Mouse (Mus musculus) forebrain, embryonic 16.5 days (tissue): Measurements from ENCODE around the gene Kdm5b. TPM values are rescaled to one million over a fixed set of nuclear protein-coding genes. Genes with fewer than 3 reads are reported as not detected.
"Not testable (repeated sequence)": the region's sequence is repeated elsewhere in the genome, so short reads cannot be mapped to it uniquely, and the experiment has no call there.

Experiments
- ATAC-seq: fragments of 200-750 bp; cut with Nextera tagmentation; 2 replicates; pipeline ENCODE4 v1.8.0; 2017; ENCODE audit warnings: mild to moderate bottlenecking, moderate library complexity
- H3K27ac ChIP-seq: fragments of 300-500 bp; sonication (generic); 2 replicates; pipeline ENCODE4 v1.5.1; 2014; ENCODE audit warnings: low read length, control low read depth
- H3K27me3 ChIP-seq: fragments of 300-500 bp; sonication (generic); replicated peaks from 2 replicates; pipeline ENCODE4 v1.6.1; 2014; ENCODE audit warnings: low read length; ENCODE audit not compliant: control insufficient read depth, insufficient read depth
- H3K36me3 ChIP-seq: fragments of 300-500 bp; sonication (generic); 2 replicates; pipeline ENCODE4 v1.6.1; 2014; ENCODE audit not compliant: control insufficient read depth, insufficient read depth
- H3K4me1 ChIP-seq: fragments of 300-500 bp; sonication (generic); replicated peaks from 2 replicates; pipeline ENCODE4 v1.6.1; 2014; ENCODE audit warnings: low read length; ENCODE audit not compliant: control insufficient read depth, insufficient read depth
- H3K4me2 ChIP-seq: fragments of 300-500 bp; sonication (generic); 2 replicates; pipeline ENCODE4 v1.6.1; 2014; ENCODE audit warnings: mild to moderate bottlenecking, low read length, control low read depth
- H3K4me3 ChIP-seq: fragments of 300-500 bp; sonication (generic); replicated peaks from 2 replicates; pipeline ENCODE4 v1.5.1; 2014; ENCODE audit warnings: mild to moderate bottlenecking, low read length, control low read depth
- H3K9ac ChIP-seq: fragments of 300-500 bp; sonication (generic); replicated peaks from 2 replicates; pipeline ENCODE4 v1.6.1; 2014; ENCODE audit warnings: low read depth, low read length, control low read depth
- H3K9me3 ChIP-seq: fragments of 300-500 bp; sonication (generic); 2 replicates; pipeline ENCODE4 v1.6.1; 2016; ENCODE audit warnings: low read length; ENCODE audit not compliant: control insufficient read depth
- WGBS: fragments of 180-500 bp; shearing (Covaris S2); extraction: QIAGEN DNeasy Blood & Tissue Kit; methylation state at CpG from one replicate; pipeline ENCODE4 v1.1.7; 2014; 5-methylcytosine and 5-hydroxymethylcytosine counted together
- polyA plus RNA-seq: library from polyadenylated mRNA; unstranded; fragments of >200 nt; fragmentation: Nextera tagmentation; extraction: Ambion mirVana; gene quantifications from 2 replicates; pipeline ENCODE4 v1.2.1, GENCODE M21; 2015

Gene Kdm5b
- polyA plus RNA-seq = 103 and 109 TPM in 2 replicates

GRCm38 (mm10) chr1:134559976-134560375 lies at the start of gene Kdm5b:
Kdm5b (plus strand) TSS chr1:134560171.
- Histone ChIP-seq H3K27me3 (no peaks in the 10 kb centered on the region), H3K9me3 (no peaks in the 10 kb centered on the region), H3K4me3 (peak within 1 kb of the TSS; percentile 100), H3K4me2 (peak within 1 kb of the TSS; percentile 90), H3K9ac (peak within 1 kb of the TSS; percentile 99), H3K36me3 (no peaks in the 10 kb centered on the region), H3K4me1 (peaks cover 29% of the 10 kb centered on the region), H3K27ac (peak within 1 kb of the TSS; percentile 96)
- WGBS = under 1% methylated on average over 34 of the region's 34 CpGs
- peak; percentile 24 for ATAC-seq

GRCm38 (mm10) chr1:134512183-134512582 lies 47.8 kb upstream of the Kdm5b start:
- no peak overlapping the region for H3K27ac ChIP-seq
- WGBS = 42% methylated on average over 4 of the region's 4 CpGs
- H3K9ac ChIP-seq = no peak overlapping the region
- H3K4me1 ChIP-seq = peaks cover 15% of the 10 kb centered on the region
- H3K9me3 ChIP-seq = no peaks in the 10 kb centered on the region
- H3K27me3 ChIP-seq = peaks cover 11% of the 10 kb centered on the region; the same call in 1 of the 2 replicates
- H3K4me2 ChIP-seq = no peak overlapping the region
- H3K36me3 ChIP-seq = no peaks in the 10 kb centered on the region
- no peak overlapping the region for H3K4me3 ChIP-seq
- no peak for ATAC-seq

- Histone ChIP-seq H3K27ac (no peak overlapping the region), H3K4me1 (peaks cover 15% of the 10 kb centered on the region), H3K4me2 (no peak overlapping the region), H3K9me3 (no peaks in the 10 kb centered on the region), H3K36me3 (no peaks in the 10 kb centered on the region), H3K9ac (no peak overlapping the region), H3K27me3 (peaks cover 11% of the 10 kb centered on the region; the same call in 1 of the 2 replicates), H3K4me3 (no peak overlapping the region)
- WGBS = 48% methylated on average over 6 of the region's 6 CpGs
- no peak for ATAC-seq
Measured at GRCm38 (mm10) chr1:134512584-134512983, 47.4 kb upstream of the Kdm5b start.

- H3K9me3 ChIP-seq = no peaks in the 10 kb centered on the region
- 2% methylated on average over 38 of the region's 38 CpGs for WGBS
- H3K36me3 ChIP-seq = no peaks in the 10 kb centered on the region
- peaks cover 15% of the 10 kb centered on the region for H3K4me1 ChIP-seq
- no peak overlapping the region for H3K27ac ChIP-seq
- peak overlapping the region; percentile 41 for H3K4me3 ChIP-seq
- peaks cover 11% of the 10 kb centered on the region; the same call in 1 of the 2 replicates for H3K27me3 ChIP-seq
- peak overlapping the region; percentile 65 for H3K4me2 ChIP-seq
- no peak for ATAC-seq
- H3K9ac ChIP-seq = peak overlapping the region; percentile 54
Measured at GRCm38 (mm10) chr1:134513312-134513860, 46.6 kb upstream of the Kdm5b start.

GRCm38 (mm10) chr1:134513876-134514590 lies 45.9 kb upstream of the Kdm5b start:
- H3K27ac ChIP-seq = no peak overlapping the region
- no peaks in the 10 kb centered on the region for H3K9me3 ChIP-seq
- no peaks in the 10 kb centered on the region for H3K36me3 ChIP-seq
- H3K4me2 ChIP-seq = peak overlapping the region; percentile 65
- H3K27me3 ChIP-seq = peaks cover 11% of the 10 kb centered on the region; the same call in 1 of the 2 replicates
- 36% methylated on average over 16 of the region's 16 CpGs for WGBS
- no peak overlapping the region for H3K9ac ChIP-seq
- H3K4me3 ChIP-seq = peak overlapping the region; percentile 41
- H3K4me1 ChIP-seq = peaks cover 15% of the 10 kb centered on the region
- ATAC-seq = no peak

- WGBS = 67% methylated on average over 2 of the region's 2 CpGs
- Histone ChIP-seq H3K36me3 (no peaks in the 10 kb centered on the region), H3K9me3 (no peaks in the 10 kb centered on the region), H3K27ac (no peak overlapping the region), H3K4me1 (peaks cover 15% of the 10 kb centered on the region), H3K27me3 (peaks cover 11% of the 10 kb centered on the region; the same call in 1 of the 2 replicates), H3K4me2 (no peak overlapping the region), H3K9ac (no peak overlapping the region), H3K4me3 (no peak overlapping the region)
- no peak for ATAC-seq
Measured at GRCm38 (mm10) chr1:134515891-134516290, 44.1 kb upstream of the Kdm5b start.

- H3K4me3 ChIP-seq = no peak overlapping the region
- no peak for ATAC-seq
- H3K4me1 ChIP-seq = peaks cover 15% of the 10 kb centered on the region
- H3K9me3 ChIP-seq = no peaks in the 10 kb centered on the region
- 4% methylated on average over 4 of the region's 4 CpGs for WGBS
- no peak overlapping the region for H3K4me2 ChIP-seq
- H3K36me3 ChIP-seq = no peaks in the 10 kb centered on the region
- H3K9ac ChIP-seq = no peak overlapping the region
- H3K27me3 ChIP-seq = peaks cover 10% of the 10 kb centered on the region; the same call in 1 of the 2 replicates
- no peak overlapping the region for H3K27ac ChIP-seq
Measured at GRCm38 (mm10) chr1:134516491-134517198, 43.3 kb upstream of the Kdm5b start.

- whole genome bisulfite sequencing = 94% methylated on average over 14 of the region's 14 CpGs
- not testable (repeated sequence) for H3K27ac ChIP-seq, H3K9ac ChIP-seq, ATAC-seq, H3K4me3 ChIP-seq, H3K4me2 ChIP-seq, H3K9me3 ChIP-seq, H3K27me3 ChIP-seq, H3K36me3 ChIP-seq
- peaks cover 15% of the 10 kb centered on the region for H3K4me1 ChIP-seq
Measured at GRCm38 (mm10) chr1:134517841-134518240, 42.1 kb upstream of the Kdm5b start.

GRCm38 (mm10) chr1:134518677-134519076 lies 41.3 kb upstream of the Kdm5b start:
- ATAC-seq = peak; percentile 65; the same call in 1 of the 2 replicates

More at GRCm38 (mm10) chr1:134518677-134519076, 41.3 kb upstream of the Kdm5b start:
- H3K4me1 ChIP-seq = peaks cover 7% of the 10 kb centered on the region
- no peaks in the 10 kb centered on the region for H3K9me3 ChIP-seq
- H3K9ac ChIP-seq = no peak overlapping the region
- WGBS = 10% methylated on average over 7 of the region's 7 CpGs
- peaks cover 6% of the 10 kb centered on the region; the same call in 1 of the 2 replicates for H3K27me3 ChIP-seq
- no peak overlapping the region for H3K4me3 ChIP-seq
- H3K36me3 ChIP-seq = no peaks in the 10 kb centered on the region
- H3K27ac ChIP-seq = no peak overlapping the region
- no peak overlapping the region for H3K4me2 ChIP-seq
